Mouse (Mus musculus): ENCODE results near the gene H2-Eb1.

Gene H2-Eb1

DNA sequence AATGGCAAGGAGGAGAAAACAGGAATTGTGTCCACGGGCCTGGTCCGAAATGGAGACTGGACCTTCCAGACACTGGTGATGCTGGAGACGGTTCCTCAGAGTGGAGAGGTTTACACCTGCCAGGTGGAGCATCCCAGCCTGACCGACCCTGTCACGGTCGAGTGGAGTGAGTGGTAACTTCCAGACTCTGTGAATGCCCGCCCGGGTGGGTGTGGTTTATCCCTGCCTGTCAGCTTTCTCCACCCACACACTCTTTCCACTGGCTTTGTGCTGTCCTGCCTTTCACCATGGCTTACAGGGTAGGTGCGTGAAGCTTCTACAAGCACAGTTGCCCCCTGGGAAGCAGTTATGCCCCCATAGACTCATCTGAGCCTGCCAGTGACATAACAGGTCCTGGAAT, 8.6 kb downstream of the H2-Eb1 start:
- DNase-seq (ENCODE audit: inconsistent age in 2 of 2, low spot score in 1 of 2), result no peak

DNA sequence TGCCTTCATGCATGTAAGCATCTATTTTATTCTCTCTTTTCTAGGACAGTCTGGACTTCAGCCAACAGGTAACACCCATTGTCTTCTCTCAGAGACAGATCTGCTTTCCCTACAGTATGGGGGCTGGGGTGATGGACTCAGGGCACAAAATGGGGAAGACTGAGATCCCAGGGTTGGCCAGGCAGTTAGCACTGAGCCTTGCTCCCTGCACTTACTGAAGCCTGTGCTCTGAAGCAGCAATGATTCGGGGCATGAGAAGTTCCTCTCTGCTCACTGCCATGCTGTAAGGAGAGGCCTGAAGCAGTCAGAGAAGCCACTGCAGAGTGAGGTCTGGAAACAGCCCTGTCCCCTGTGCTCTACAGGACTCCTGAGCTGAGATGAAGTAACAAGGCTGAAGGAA, 9.8 kb downstream of the H2-Eb1 start:
- DNase-seq (ENCODE audit: inconsistent age in 2 of 2, low spot score in 1 of 2), result no peak

DNA sequence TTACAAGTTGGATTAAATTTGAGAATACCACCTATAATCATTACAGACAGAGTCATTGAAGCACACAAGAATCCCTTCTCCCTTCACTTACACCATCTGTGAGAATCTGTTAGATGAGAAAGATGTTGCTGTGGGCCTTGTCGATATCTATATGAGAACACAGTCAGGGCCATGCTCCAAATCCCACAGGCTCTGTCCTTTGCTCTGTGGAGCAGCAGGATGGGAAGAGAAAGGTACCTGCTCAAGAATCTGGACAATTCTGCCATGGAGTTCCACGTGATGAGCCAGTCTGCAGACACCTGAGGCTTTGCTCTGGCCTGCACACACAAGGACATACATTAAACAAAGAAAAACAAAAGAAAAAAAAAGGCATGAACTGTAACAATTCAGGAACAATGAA, 11.0 kb downstream of the H2-Eb1 start:
- no peak for DNase-seq (ENCODE audit: inconsistent age in 2 of 2, low spot score in 1 of 2)

DNA sequence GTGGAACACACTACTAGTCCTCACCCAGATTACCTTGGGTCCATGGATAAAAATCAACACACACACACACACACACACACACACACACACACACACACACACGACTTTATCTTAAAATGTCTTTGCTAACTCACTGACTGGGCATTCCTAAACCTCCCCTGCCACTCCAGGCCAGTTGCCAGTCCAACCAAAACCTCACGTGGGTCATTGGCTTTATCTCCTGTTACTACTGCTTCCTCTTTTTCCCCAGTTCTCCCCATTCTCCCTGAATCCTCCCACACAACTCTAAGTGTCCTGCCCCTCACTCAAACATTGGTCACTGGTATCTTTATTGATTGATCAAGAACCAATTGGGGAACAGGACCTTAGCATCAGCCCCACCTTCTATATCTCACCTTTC, 11.6 kb downstream of the H2-Eb1 start:
- no peak for DNase-seq (ENCODE audit: inconsistent age in 2 of 2, low spot score in 1 of 2)

DNA sequence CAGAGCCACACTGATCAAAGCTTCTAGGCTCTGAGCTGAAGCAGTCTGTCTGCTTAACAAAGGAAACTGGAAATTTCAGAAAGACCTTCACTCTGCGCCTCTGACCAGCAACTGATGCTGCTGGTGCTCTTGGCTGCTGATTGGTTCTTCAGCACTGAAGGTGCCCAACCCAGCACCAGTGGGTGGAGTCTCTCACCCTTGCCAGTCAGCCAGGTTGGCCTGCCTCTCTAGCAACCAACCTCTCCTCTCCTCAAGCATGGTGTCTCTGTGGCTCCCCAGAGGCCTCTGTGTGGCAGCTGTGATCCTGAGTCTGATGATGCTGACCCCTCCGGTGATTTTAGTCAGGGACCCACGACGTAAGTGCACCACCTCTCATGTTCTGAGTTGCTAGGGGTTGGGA, 19.8 kb downstream of the H2-Eb1 start, which contains the start of gene H2-Eb2:
TSS of gene H2-Eb2 (plus strand) at position 230 of the 400 bp plus-strand sequence.
- DNase-seq (ENCODE audit: inconsistent age in 2 of 2, low spot score in 1 of 2), result no peak

DNA sequence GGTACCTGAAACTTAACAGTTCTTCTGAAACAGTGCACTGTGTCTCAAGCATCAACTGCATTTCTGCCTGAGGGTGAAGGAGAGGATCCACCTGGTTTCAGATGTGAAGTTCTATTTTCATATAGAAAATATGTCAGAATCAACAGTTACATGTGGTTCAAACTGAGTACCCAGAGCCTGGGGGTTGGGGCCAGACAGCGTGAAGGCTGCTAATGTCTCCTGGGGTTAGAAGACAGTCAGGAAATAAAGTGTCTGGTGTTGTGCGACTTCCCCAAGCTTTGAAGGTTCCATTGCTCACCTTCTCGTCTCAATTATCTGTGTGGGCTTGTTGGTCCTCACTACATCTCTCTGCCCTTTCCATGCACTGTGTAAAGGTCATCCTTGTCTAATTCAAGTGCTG, 20.7 kb downstream of the H2-Eb1 start:
- no peak for DNase-seq (ENCODE audit: inconsistent age in 2 of 2, low spot score in 1 of 2)

DNA sequence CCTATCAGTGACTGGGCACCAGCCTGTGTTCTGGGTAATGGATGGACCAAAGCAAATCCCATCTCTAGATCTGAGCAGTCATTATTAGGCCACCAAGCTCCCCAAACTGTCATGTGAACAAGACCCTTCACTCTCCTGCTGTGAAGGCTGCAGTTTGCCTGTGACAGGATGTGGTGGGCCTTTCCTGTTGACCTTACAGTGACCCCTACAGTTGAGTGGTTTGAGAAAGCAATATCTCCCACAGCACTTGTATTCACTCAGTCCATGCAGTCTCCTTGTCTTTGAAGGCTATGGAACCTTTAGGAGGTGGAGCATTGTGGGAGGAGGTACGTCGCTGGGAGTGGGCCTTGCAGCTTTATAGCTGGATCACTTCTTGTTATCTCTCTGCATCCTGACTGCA, 24.1 kb downstream of the H2-Eb1 start:
- DNase-seq (ENCODE audit: inconsistent age in 2 of 2, low spot score in 1 of 2), result no peak

DNA sequence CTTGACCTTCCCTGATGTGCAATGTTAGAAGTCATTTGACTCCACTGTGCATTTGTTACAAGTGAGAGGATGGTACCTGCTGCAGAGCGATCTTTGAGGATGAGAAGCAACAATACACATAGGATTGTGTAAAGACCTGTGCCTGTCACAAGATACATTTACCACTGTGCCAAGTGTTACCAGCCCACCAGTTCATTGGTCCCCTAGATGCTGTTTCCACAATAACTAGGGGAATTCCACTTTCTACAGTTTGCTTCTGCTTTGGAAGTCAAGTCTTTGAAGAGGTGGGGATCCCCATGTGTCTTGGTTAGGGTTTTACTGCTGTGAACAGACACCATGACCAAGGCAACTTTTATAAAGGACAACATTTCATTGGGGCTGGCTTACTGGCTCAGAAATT, 25.5 kb downstream of the H2-Eb1 start:
- DNase-seq (ENCODE audit: inconsistent age in 2 of 2, low spot score in 1 of 2), result no peak

DNA sequence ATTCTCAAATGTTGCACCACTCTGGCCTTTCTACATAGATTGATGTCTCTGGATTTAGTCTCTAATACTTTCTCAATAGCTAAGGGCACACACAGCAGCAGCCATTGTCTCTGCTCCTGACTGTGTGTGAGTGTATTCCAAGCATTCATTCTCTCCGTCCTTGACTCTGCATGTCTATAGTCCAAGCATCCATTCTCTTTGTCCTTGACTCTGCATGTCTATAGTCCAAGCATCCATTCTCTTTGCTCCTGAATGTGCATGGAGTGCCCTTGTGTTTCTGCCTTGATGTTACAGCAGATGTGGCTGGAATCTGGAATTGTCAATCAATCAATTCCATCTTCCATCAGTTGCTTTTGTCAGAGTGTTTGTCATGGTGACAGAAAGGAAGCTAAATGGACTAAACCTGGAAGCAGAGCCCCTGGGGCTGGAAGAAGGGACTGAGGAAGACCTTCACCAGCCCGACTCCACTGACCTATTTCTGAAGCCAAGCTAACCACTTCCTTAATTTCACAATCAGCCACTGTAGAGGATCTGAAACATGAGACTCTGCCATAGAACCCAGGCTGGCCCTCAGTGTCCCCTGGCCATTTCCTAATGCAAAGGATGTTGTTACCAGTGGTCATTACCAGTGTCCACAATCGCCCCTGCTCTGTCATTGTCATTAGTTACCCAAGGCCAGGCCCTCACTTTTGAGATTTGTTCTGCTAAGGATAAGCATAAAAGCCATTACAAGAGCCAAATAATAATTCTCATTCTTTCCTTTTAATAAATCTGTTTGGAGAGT, 35.1 kb downstream of the H2-Eb1 start:
- peak in 1 of 2 experiments; percentile 37 for DNase-seq (ENCODE audit: inconsistent age in 2 of 2, low spot score in 1 of 2)

DNA sequence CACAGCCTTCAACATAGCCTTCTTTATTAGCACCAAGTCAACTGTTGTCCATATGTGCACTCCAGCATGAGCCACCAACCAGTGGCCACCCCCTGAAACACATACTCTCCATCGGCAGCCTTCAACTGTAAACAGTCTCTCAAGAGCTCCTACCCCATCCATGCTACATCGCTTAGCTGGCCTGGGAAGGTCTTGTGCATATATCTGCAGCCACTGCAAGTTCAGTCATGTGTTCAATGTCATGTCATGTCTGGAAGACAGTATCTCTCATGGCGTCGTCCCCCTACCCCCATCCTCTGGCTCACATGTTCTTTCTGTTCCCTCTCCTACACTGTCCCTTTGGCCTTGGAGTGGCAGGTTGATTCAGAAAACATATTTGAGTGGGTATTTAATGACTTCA, 39.2 kb downstream of the H2-Eb1 start:
- DNase-seq (ENCODE audit: inconsistent age in 2 of 2, low spot score in 1 of 2), result no peak

DNA sequence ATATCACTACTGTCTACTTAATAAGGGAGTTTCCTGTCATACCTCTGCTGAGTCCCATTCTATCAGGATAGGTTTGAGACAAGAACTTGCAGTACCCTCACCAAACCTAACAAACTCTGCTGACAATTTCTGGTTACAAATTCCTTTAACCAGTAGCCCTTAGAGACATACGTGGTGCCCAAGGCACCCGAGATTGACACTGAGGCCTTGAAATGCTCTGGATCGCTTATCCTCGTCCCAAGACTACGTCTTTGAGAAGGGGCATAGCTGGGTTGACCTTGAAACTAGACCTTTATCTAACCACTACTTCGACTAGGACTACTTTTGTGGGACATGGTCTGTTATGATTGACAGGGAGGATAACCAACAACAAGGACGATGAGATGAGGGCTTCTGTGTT, 39.8 kb downstream of the H2-Eb1 start:
- no peak for DNase-seq (ENCODE audit: inconsistent age in 2 of 2, low spot score in 1 of 2)

DNA sequence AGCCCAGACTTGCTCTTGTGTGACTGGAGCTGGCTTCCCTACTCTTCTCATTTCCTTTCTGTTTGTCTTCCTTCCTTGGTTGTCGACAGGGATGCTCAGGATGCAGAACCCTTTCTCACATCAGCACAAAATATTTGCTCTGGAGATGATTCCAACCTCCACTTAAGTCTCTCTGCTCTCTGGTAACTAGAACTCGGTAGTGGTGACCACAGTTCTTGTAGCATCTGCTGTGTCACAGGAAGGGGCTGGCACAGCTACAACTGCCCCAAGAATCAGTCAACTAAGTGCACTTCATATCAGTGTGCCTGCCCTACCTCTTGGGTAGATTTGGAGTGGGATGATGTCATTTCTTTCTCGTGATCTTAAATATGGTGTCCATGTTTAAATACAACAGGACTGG, 40.4 kb downstream of the H2-Eb1 start:
- no peak for DNase-seq (ENCODE audit: inconsistent age in 2 of 2, low spot score in 1 of 2)

DNA sequence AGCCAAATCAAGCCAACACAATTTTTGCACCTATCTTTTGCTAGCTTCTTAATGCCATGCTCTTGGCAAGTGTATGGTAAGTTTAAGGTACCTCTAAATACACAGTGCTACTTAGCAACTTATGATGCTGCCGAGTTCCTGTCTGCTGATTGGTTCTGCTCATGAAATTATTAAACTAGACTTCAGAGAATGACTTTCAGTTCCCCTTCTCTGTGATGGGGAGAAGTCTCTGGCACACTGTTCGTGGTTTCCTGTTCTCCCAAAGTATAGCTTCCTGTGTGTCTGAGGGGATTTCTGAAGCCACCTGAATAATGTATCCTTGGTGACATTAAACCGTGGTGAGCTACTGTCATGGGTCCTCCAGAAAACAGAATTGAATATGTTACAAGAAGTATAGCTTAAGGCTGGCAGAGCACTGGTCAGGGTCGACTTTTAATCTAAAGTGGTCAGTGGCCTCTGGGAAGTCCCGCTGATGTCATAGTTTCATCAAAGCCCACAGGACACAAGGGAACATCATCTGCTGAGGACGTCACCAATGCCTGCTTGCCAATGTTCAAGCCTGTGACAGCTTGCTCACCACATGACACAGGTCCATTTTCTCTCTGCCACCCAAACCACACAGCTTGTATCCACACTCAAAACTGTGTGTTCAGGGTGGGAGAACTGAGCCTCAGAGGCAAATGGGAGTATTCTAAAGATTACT, 42.1 kb downstream of the H2-Eb1 start:
- DNase-seq (ENCODE audit: inconsistent age in 2 of 2, low spot score in 1 of 2), result peak; percentile 39 to 85

DNA sequence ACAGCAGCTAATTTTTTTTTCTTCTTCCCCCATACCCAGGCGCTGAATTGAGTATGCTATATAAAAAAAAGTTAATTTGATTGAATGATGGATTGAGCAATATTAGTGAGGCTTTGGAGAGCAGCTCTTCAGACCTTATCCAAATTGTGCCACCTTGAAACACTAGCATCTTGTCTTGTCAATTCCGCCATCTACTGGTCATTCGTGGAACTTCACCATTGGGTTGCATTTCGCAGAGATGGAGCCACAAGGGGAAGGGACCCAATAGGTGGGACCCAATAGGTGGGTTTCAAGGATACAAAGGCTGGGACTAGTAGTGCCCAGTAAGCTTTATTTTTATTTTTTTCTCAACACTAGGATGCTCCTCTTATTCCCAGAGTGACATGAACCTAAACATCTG, 43.8 kb downstream of the H2-Eb1 start:
- DNase-seq (ENCODE audit: inconsistent age in 2 of 2, low spot score in 1 of 2), result peak; percentile 48 to 90

DNA sequence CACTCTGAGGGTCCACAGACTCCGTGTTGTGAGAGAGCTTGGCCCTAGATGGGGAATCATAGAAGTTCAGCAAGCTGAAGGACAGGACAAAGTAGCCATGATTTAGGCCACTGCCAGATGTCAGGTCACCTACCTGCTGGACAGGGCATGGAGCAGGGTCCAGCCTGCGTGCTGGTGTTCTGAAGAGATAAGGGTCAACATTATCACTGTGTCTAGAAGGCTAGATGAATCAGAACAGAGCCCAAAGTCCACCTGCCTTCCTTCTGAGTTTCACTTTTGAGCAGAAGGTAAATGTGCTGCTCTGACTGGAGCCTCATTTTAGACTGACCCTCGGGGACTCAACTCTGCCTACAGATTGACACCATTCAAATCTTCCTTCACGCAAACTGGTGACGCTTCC, 48.9 kb downstream of the H2-Eb1 start, which contains the start of gene Btnl2:
TSS of gene Btnl2 (plus strand) at position 284 of the 400 bp plus-strand sequence.
- DNase-seq (ENCODE audit: inconsistent age in 2 of 2, low spot score in 1 of 2), result no peak

DNA sequence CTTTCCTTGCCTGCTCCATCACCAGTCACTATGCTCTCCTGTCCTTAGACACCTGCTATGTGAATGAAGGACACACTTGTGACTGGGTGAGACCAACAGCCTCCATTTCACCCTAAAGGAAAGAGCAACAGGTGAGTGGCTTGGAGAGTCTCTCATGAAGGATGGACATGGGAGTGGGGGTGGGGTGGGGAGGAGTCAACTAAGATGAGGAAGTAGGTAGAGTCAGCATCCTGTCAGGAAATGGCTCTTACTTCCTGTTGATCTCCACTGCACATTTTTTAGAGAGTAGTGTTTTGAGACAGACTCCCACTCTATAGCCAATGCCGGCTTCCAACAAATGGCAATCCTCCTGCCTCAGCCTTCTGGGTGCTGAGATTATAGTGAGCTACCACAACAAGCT, 49.3 kb downstream of the H2-Eb1 start:
- DNase-seq (ENCODE audit: inconsistent age in 2 of 2, low spot score in 1 of 2), result peak in 1 of 2 experiments; percentile 34

DNA sequence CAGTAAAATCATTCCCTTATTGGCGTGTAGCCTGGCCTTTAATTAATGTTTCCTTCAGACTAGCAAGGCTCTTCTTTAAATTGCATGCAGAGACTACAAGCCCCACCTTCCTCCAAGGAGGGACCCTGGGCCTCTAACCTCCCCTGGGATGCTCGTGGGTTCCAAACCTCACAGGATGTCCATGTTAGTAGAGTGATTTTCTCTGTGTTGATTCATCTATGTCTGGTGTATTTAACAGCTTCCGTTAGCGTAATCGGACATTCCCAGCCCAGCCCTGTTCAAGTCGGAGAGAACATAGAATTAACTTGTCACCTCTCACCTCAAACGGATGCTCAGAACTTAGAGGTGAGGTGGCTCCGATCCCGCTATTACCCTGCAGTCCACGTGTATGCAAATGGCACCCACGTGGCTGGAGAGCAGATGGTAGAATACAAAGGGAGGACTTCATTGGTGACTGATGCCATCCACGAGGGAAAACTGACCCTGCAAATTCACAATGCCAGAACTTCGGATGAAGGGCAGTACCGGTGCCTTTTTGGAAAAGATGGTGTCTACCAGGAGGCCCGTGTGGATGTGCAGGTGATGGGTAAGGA, 57.4 kb downstream of the H2-Eb1 start:
- DNase-seq (ENCODE audit: inconsistent age in 2 of 2, low spot score in 1 of 2), result no peak

DNA sequence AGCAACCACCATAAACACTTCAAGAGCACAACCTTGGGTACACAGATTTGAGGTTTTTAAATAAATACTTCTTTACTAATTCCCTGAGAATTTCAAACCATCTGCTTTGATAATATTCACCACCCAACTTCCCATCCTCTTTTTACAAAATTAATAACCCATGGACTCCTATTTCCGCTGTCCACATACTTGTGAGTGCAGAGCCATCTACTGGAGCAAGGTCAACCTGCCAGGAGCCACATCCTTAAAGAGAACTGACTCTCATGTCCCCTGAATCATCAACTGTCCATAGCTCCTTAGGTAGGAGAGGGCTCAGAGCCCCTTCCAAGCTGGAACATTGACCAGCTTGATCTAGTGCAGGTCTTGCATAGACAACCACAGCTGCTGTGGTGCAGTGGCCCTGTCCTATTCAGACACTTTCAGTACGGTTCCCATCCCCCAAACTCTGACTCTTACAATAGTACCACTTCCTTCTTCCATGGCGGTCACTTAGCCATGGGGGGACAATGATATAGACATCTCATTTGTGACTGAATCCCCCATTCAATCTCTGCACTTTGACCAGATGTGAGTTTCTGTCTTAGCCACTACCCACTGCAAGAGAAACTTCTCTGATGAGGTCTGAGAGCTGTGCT, 58.1 kb downstream of the H2-Eb1 start:
- peak in 1 of 2 experiments; percentile 25 for DNase-seq (ENCODE audit: inconsistent age in 2 of 2, low spot score in 1 of 2)

DNA sequence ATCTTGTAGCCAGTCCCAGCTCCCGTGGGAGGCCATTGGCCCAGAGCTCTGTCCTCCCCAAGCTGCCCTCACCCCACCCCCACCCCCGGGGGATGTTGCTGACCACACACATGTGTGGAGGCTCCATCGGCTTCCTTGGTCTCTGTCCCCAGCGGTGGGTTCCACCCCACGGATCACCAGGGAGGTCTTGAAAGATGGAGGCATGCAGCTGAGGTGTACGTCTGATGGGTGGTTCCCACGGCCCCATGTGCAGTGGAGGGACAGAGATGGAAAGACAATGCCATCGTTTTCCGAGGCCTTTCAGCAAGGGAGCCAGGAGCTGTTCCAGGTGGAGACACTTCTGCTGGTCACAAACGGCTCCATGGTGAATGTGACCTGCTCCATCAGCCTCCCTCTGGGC, 59.4 kb downstream of the H2-Eb1 start:
- peak in 1 of 2 experiments; percentile 25 for DNase-seq (ENCODE audit: inconsistent age in 2 of 2, low spot score in 1 of 2)

All from adrenal gland, adult (tissue).